Mouse (Mus musculus): Measurements from ENCODE around the gene Rhobtb1. TPM values are rescaled to one million over a fixed set of nuclear protein-coding genes. Genes with fewer than 3 reads are reported as not detected.

Rhobtb1 gene
- polyA plus RNA-seq, 1 experiment from 2014 or later, result 17.5 TPM

GRCm38 (mm10) chr10:69152971-69153370, 1.7 kb downstream of the Rhobtb1 start:
- ATAC-seq (replicated peaks; ENCODE audit: insufficient number of reproducible peaks, low FRiP score, low TSS enrichment, low read depth), result no peak
- WGBS, result 84% methylated on average over 4 of the region's 4 CpGs
- no peak overlapping the region for H3K9ac ChIP-seq (replicated peaks; ENCODE audit: low read length)

GRCm38 (mm10) chr10:69155428-69156175, 4.4 kb downstream of the Rhobtb1 start:
- WGBS, result 87% methylated on average over 10 of the region's 10 CpGs

More at GRCm38 (mm10) chr10:69152971-69153370, 1.7 kb downstream of the Rhobtb1 start:
- no peak overlapping the region for H3K27ac ChIP-seq (replicated peaks; ENCODE audit: low read depth, low read length)
- no peaks in the 10 kb centered on the region for H3K36me3 ChIP-seq (replicated peaks; ENCODE audit: control insufficient read depth, insufficient read depth, low read depth, low read length)
- H3K9me3 ChIP-seq (replicated peaks; ENCODE audit: control insufficient read depth, low read length), result no peaks in the 10 kb centered on the region
- H3K4me1 ChIP-seq (ENCODE audit: control insufficient read depth, insufficient read depth, low read length), result no peaks in the 10 kb centered on the region
- DNase-seq (ENCODE audit: low spot score), result no peak
- H3K4me2 ChIP-seq (ENCODE audit: low read depth, low read length), result no peak overlapping the region
- H3K4me3 ChIP-seq (ENCODE audit: low read depth, low read length), result no peak overlapping the region
- H3K27me3 ChIP-seq (ENCODE audit: control insufficient read depth, insufficient read depth, low read length), result no peaks in the 10 kb centered on the region

GRCm38 (mm10) chr10:69156462-69156861, 5.2 kb downstream of the Rhobtb1 start:
- no peak overlapping the region for H3K4me3 ChIP-seq (ENCODE audit: low read depth, low read length)
- H3K27ac ChIP-seq (replicated peaks; ENCODE audit: low read depth, low read length), result no peak overlapping the region
- H3K4me2 ChIP-seq (ENCODE audit: low read depth, low read length), result no peak overlapping the region
- H3K9me3 ChIP-seq (replicated peaks; ENCODE audit: control insufficient read depth, low read length), result no peaks in the 10 kb centered on the region
- H3K36me3 ChIP-seq (replicated peaks; ENCODE audit: control insufficient read depth, insufficient read depth, low read depth, low read length), result no peaks in the 10 kb centered on the region
- no peak for ATAC-seq (replicated peaks; ENCODE audit: insufficient number of reproducible peaks, low FRiP score, low TSS enrichment, low read depth)
- 70% methylated on average over 6 of the region's 6 CpGs for WGBS
- H3K9ac ChIP-seq (replicated peaks; ENCODE audit: low read length), result no peak overlapping the region
- no peaks in the 10 kb centered on the region for H3K27me3 ChIP-seq (ENCODE audit: control insufficient read depth, insufficient read depth, low read length)
- DNase-seq (ENCODE audit: low spot score), result no peak
- H3K4me1 ChIP-seq (ENCODE audit: control insufficient read depth, insufficient read depth, low read length), result no peaks in the 10 kb centered on the region

More at GRCm38 (mm10) chr10:69155428-69156175, 4.4 kb downstream of the Rhobtb1 start:
- ATAC-seq (replicated peaks; ENCODE audit: insufficient number of reproducible peaks, low FRiP score, low TSS enrichment, low read depth) (no peak), DNase-seq (ENCODE audit: low spot score) (no peak)
- H3K27me3 ChIP-seq (ENCODE audit: control insufficient read depth, insufficient read depth, low read length), result no peaks in the 10 kb centered on the region
- H3K9ac ChIP-seq (replicated peaks; ENCODE audit: low read length), result no peak overlapping the region
- no peak overlapping the region for H3K4me2 ChIP-seq (ENCODE audit: low read depth, low read length)
- no peak overlapping the region for H3K27ac ChIP-seq (replicated peaks; ENCODE audit: low read depth, low read length)
- no peaks in the 10 kb centered on the region for H3K4me1 ChIP-seq (ENCODE audit: control insufficient read depth, insufficient read depth, low read length)
- H3K4me3 ChIP-seq (ENCODE audit: low read depth, low read length), result no peak overlapping the region
- H3K9me3 ChIP-seq (replicated peaks; ENCODE audit: control insufficient read depth, low read length), result no peaks in the 10 kb centered on the region
- no peaks in the 10 kb centered on the region for H3K36me3 ChIP-seq (replicated peaks; ENCODE audit: control insufficient read depth, insufficient read depth, low read depth, low read length)

DNA sequence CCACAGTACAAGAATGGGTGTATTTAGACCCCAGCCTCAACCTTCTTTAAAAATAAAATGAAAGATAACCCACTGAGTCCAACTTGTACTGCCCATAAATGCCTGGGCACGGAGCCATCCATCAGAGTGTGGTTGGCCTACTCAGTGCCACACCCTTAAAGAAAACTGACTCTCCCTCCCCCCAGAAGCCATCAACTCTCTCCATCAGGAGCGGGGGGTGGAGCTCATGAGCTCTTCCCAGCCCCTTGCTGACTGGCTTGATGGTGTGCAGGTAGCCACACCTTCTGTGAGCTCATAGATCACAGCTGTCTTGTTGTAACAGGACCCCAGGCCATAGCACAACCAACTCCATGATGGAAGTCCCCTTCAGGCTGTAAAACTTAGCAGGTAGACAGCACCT, 6.2 kb downstream of the Rhobtb1 start:
- Histone ChIP-seq H3K4me3 (ENCODE audit: low read depth, low read length) (no peak overlapping the region), H3K27me3 (ENCODE audit: control insufficient read depth, insufficient read depth, low read length) (no peaks in the 10 kb centered on the region), H3K27ac (replicated peaks; ENCODE audit: low read depth, low read length) (no peak overlapping the region), H3K4me1 (ENCODE audit: control insufficient read depth, insufficient read depth, low read length) (no peaks in the 10 kb centered on the region), H3K36me3 (replicated peaks; ENCODE audit: control insufficient read depth, insufficient read depth, low read depth, low read length) (no peaks in the 10 kb centered on the region), H3K9ac (replicated peaks; ENCODE audit: low read length) (no peak overlapping the region), H3K9me3 (replicated peaks; ENCODE audit: control insufficient read depth, low read length) (no peaks in the 10 kb centered on the region), H3K4me2 (ENCODE audit: low read depth, low read length) (no peak overlapping the region)
- DNase-seq (ENCODE audit: low spot score), result no peak
- no peak for ATAC-seq (replicated peaks; ENCODE audit: insufficient number of reproducible peaks, low FRiP score, low TSS enrichment, low read depth)
- 73% methylated on average over 2 of the region's 2 CpGs for WGBS

- Histone ChIP-seq H3K4me2 (ENCODE audit: low read depth, low read length) (no peak overlapping the region), H3K9ac (replicated peaks; ENCODE audit: low read length) (no peak overlapping the region), H3K4me1 (ENCODE audit: control insufficient read depth, insufficient read depth, low read length) (no peaks in the 10 kb centered on the region), H3K27me3 (ENCODE audit: control insufficient read depth, insufficient read depth, low read length) (no peaks in the 10 kb centered on the region), H3K27ac (replicated peaks; ENCODE audit: low read depth, low read length) (no peak overlapping the region), H3K9me3 (replicated peaks; ENCODE audit: control insufficient read depth, low read length) (no peaks in the 10 kb centered on the region), H3K36me3 (replicated peaks; ENCODE audit: control insufficient read depth, insufficient read depth, low read depth, low read length) (no peaks in the 10 kb centered on the region), H3K4me3 (ENCODE audit: low read depth, low read length) (no peak overlapping the region)
- no peak for ATAC-seq (replicated peaks; ENCODE audit: insufficient number of reproducible peaks, low FRiP score, low TSS enrichment, low read depth)
- 85% methylated on average over 2 of the region's 2 CpGs for WGBS
- DNase-seq (ENCODE audit: low spot score), result no peak
These were observed 9.6 kb downstream of the Rhobtb1 start for GRCm38 (mm10) chr10:69160877-69161276.

- no peak overlapping the region for H3K9ac ChIP-seq (replicated peaks; ENCODE audit: low read length)
- WGBS, result 92% methylated on average over 3 of the region's 3 CpGs
- no peaks in the 10 kb centered on the region for H3K9me3 ChIP-seq (replicated peaks; ENCODE audit: control insufficient read depth, low read length)
- H3K4me2 ChIP-seq (ENCODE audit: low read depth, low read length), result no peak overlapping the region
- no peak overlapping the region for H3K4me3 ChIP-seq (ENCODE audit: low read depth, low read length)
- H3K27ac ChIP-seq (replicated peaks; ENCODE audit: low read depth, low read length), result no peak overlapping the region
- no peak for ATAC-seq (replicated peaks; ENCODE audit: insufficient number of reproducible peaks, low FRiP score, low TSS enrichment, low read depth)
- H3K4me1 ChIP-seq (ENCODE audit: control insufficient read depth, insufficient read depth, low read length), result no peaks in the 10 kb centered on the region
- no peak for DNase-seq (ENCODE audit: low spot score)
- H3K36me3 ChIP-seq (replicated peaks; ENCODE audit: control insufficient read depth, insufficient read depth, low read depth, low read length), result no peaks in the 10 kb centered on the region
- no peaks in the 10 kb centered on the region for H3K27me3 ChIP-seq (ENCODE audit: control insufficient read depth, insufficient read depth, low read length)
These were observed 10.3 kb downstream of the Rhobtb1 start for GRCm38 (mm10) chr10:69161503-69161902.

DNA sequence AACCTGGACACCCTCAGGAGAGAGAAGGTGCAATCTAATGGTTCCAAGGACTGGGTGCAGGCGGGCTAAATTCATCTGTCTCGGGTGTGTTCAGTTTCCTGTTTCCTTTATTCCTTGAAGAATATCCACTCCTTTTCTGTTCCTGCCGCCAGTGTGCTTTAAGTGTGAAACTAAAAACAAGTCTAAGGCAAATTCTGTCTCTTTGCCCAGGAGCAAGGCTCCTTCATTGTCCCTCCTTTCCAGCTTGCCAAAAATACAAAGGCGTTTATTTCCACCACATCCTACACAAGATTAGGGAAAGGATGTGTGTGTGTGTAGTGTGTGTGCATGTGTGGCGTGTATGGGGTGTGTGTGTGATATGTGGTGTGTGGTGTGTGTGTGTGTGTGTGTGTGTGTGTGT, 11.3 kb downstream of the Rhobtb1 start:
- Histone ChIP-seq H3K4me3 (ENCODE audit: low read depth, low read length) (no peak overlapping the region), H3K27ac (replicated peaks; ENCODE audit: low read depth, low read length) (no peak overlapping the region), H3K4me1 (ENCODE audit: control insufficient read depth, insufficient read depth, low read length) (no peaks in the 10 kb centered on the region), H3K4me2 (ENCODE audit: low read depth, low read length) (no peak overlapping the region), H3K9me3 (replicated peaks; ENCODE audit: control insufficient read depth, low read length) (no peaks in the 10 kb centered on the region), H3K36me3 (replicated peaks; ENCODE audit: control insufficient read depth, insufficient read depth, low read depth, low read length) (no peaks in the 10 kb centered on the region), H3K9ac (replicated peaks; ENCODE audit: low read length) (no peak overlapping the region), H3K27me3 (ENCODE audit: control insufficient read depth, insufficient read depth, low read length) (no peaks in the 10 kb centered on the region)
- DNase-seq (ENCODE audit: low spot score) (no peak), ATAC-seq (replicated peaks; ENCODE audit: insufficient number of reproducible peaks, low FRiP score, low TSS enrichment, low read depth) (no peak)
- WGBS, result 86% methylated on average over 5 of the region's 5 CpGs

GRCm38 (mm10) chr10:69163216-69163615, 12.0 kb downstream of the Rhobtb1 start:
- Histone ChIP-seq H3K36me3 (replicated peaks; ENCODE audit: control insufficient read depth, insufficient read depth, low read depth, low read length) (no peaks in the 10 kb centered on the region), H3K4me1 (ENCODE audit: control insufficient read depth, insufficient read depth, low read length) (no peaks in the 10 kb centered on the region), H3K4me2 (ENCODE audit: low read depth, low read length) (no peak overlapping the region), H3K9ac (replicated peaks; ENCODE audit: low read length) (no peak overlapping the region), H3K4me3 (ENCODE audit: low read depth, low read length) (no peak overlapping the region), H3K27ac (replicated peaks; ENCODE audit: low read depth, low read length) (no peak overlapping the region), H3K27me3 (ENCODE audit: control insufficient read depth, insufficient read depth, low read length) (no peaks in the 10 kb centered on the region), H3K9me3 (replicated peaks; ENCODE audit: control insufficient read depth, low read length) (no peaks in the 10 kb centered on the region)
- ATAC-seq (replicated peaks; ENCODE audit: insufficient number of reproducible peaks, low FRiP score, low TSS enrichment, low read depth) (no peak), DNase-seq (ENCODE audit: low spot score) (no peak)
- 89% methylated on average over 5 of the region's 5 CpGs for WGBS
